ENCODE assay signal across 15 mouse cellular contexts in the genomic region with DNA sequence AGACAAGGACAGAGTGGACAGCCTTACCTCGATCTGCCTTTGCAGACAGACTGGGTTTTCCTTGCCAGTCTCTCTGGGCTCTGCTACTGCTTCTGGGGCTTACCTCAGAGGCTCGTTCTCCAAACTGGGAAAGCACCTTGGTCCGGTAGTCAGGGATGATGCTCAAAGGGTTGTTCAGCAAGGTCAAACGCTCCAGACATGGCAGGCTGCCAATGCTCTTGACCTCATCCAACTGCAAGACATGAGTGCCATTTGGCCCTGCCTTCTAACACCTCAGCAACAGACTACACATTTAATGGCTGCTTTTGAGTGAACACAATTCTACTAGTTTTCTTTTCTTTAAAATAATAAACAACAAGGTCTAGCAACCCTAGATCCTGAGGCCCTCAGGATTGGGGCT. TPM values are rescaled to one million over a fixed set of nuclear protein-coding genes. Genes with fewer than 3 reads are reported as not detected.
DNase-seq lines count a peak whose midpoint lies in the region; ATAC-seq lines count a peak whose summit lies in the region.
"Had no signal": no experiment of that assay in that cellular context is flagged by ENCODE, and none has a peak within 500 bp of the region (broad histone marks: within the 10 kb centered on the region; RNA-seq: fewer than 3 reads in every experiment).

No protein-coding gene starts in this region.

- H3K9me3 ChIP-seq in heart, embryonic 12.5 days (replicated peaks), result no peaks in the 10 kb centered on the region
- H3K9me3 ChIP-seq in heart, embryonic 11.5 days (replicated peaks; ENCODE audit: control insufficient read depth, low read length), result no peaks in the 10 kb centered on the region
- H3K9me3 ChIP-seq in midbrain, embryonic 15.5 days, result no peaks in the 10 kb centered on the region
- H3K9me3 ChIP-seq: limb, embryonic 15.5 days; megakaryocyte, embryonic 14.5 days had no signal

- H3K36me3 ChIP-seq in heart, embryonic 12.5 days, result peaks cover 99% of the 10 kb centered on the region
- peaks cover 70% of the 10 kb centered on the region for H3K36me3 ChIP-seq in heart, embryonic 11.5 days (ENCODE audit: control insufficient read depth, insufficient read depth, low read length)
- peaks cover 90% of the 10 kb centered on the region for H3K36me3 ChIP-seq in midbrain, embryonic 15.5 days (replicated peaks)

- intact Hi-C loops in heart, postnatal 14 days (cut with DNase I), result no loop called here

- peak overlapping the region; percentile 49 for H3K27ac ChIP-seq in heart, embryonic 12.5 days (ENCODE audit: poor library complexity, severe bottlenecking)
- H3K27ac ChIP-seq in heart, embryonic 11.5 days (ENCODE audit: low read depth, low read length), result no peak overlapping the region
- H3K27ac ChIP-seq in midbrain, embryonic 15.5 days, result no peak overlapping the region
- H3K27ac ChIP-seq: kidney, postnatal 0 days had no signal

- H3K9ac ChIP-seq in heart, embryonic 12.5 days, result no peak overlapping the region
- H3K9ac ChIP-seq in heart, embryonic 11.5 days (ENCODE audit: low read depth, low read length), result no peak overlapping the region
- no peak overlapping the region for H3K9ac ChIP-seq in midbrain, embryonic 15.5 days
- H3K9ac ChIP-seq: limb, embryonic 15.5 days had no signal

- no peaks in the 10 kb centered on the region for H3K27me3 ChIP-seq in heart, embryonic 12.5 days (replicated peaks)
- H3K27me3 ChIP-seq in heart, embryonic 11.5 days (ENCODE audit: control insufficient read depth, insufficient read depth, low read length), result no peaks in the 10 kb centered on the region
- H3K27me3 ChIP-seq in midbrain, embryonic 15.5 days (replicated peaks), result no peaks in the 10 kb centered on the region
- H3K27me3 ChIP-seq: limb, embryonic 15.5 days; megakaryocyte, embryonic 14.5 days had no signal

- DNase-seq in adrenal gland, postnatal 25 days, result peak; percentile 68
- peak; percentile 57 to 62 for DNase-seq in heart, postnatal 14 days
- peak; percentile 55 for DNase-seq in lung, postnatal 10 days
- DNase-seq in left cerebral cortex, adult 11 months (ENCODE audit: low spot score), result no peak
- DNase-seq: spleen, adult 18-20 months had no signal

- peaks cover 71% of the 10 kb centered on the region for H3K4me1 ChIP-seq in heart, embryonic 12.5 days (replicated peaks)
- H3K4me1 ChIP-seq in heart, embryonic 11.5 days (ENCODE audit: control insufficient read depth, insufficient read depth, low read length), result peaks cover 15% of the 10 kb centered on the region
- H3K4me1 ChIP-seq in midbrain, embryonic 15.5 days, result no peaks in the 10 kb centered on the region
- H3K4me1 ChIP-seq: limb, embryonic 15.5 days had no signal

- WGBS in heart, embryonic 12.5 days, result 55% methylated on average over 4 of the region's 4 CpGs
- 63% methylated on average over 4 of the region's 4 CpGs for WGBS in heart, embryonic 11.5 days (ENCODE audit: insufficient replicate concordance)
- 86% methylated on average over 4 of the region's 4 CpGs for WGBS in midbrain, embryonic 15.5 days

- no peak for ATAC-seq in heart, embryonic 12.5 days (ENCODE audit: insufficient number of reproducible peaks, low FRiP score)
- no peak for ATAC-seq in heart, embryonic 11.5 days (replicated peaks; ENCODE audit: insufficient number of reproducible peaks, low FRiP score, low TSS enrichment)
- no peak for ATAC-seq in midbrain, embryonic 15.5 days (replicated peaks)
- no peak for ATAC-seq in activated CD4-positive, CD25-positive, alpha-beta regulatory T cell, adult 4 months
- ATAC-seq: CD4-positive, CD25-positive, alpha-beta regulatory T cell, adult 4 months had no signal

- H3K4me3 ChIP-seq in heart, embryonic 12.5 days, result no peak overlapping the region
- H3K4me3 ChIP-seq in heart, embryonic 11.5 days (ENCODE audit: low read depth, low read length), result no peak overlapping the region
- no peak overlapping the region for H3K4me3 ChIP-seq in midbrain, embryonic 15.5 days
- H3K4me3 ChIP-seq: erythroblast, embryonic 14.5 days; limb, embryonic 15.5 days had no signal

- H3K4me2 ChIP-seq in heart, embryonic 12.5 days, result no peak overlapping the region
- H3K4me2 ChIP-seq in heart, embryonic 11.5 days, result no peak overlapping the region
- H3K4me2 ChIP-seq in midbrain, embryonic 15.5 days, result no peak overlapping the region
- H3K4me2 ChIP-seq: limb, embryonic 15.5 days had no signal

RNA-seq across cellular contexts. Expression of a gene that starts 18.2 kb away (rescaled TPM):
- 48.3 and 56.7 TPM in 2 replicates for polyA plus RNA-seq in heart, embryonic 12.5 days (2016; fragmentation: Nextera tagmentation; extraction: Ambion mirVana)
- polyA plus RNA-seq in heart, embryonic 11.5 days (2014; fragmentation: Nextera tagmentation; extraction: Ambion mirVana), result 35.9 and 40.4 TPM in 2 replicates
- 62.2 and 79.5 TPM in 2 replicates for total RNA-seq in adrenal gland, postnatal 25 days (2021)
- total RNA-seq in heart, postnatal 14 days (2021), result 10 to 100 TPM; 74.5 to 78.7 TPM
- polyA plus RNA-seq in midbrain, embryonic 15.5 days (2015; fragmentation: Nextera tagmentation; extraction: Ambion mirVana), result 22.8 TPM in 2 replicates
- polyA plus RNA-seq in activated CD4-positive, CD25-positive, alpha-beta regulatory T cell, adult 4 months (2017; shearing (Covaris generic)), result 1 to 10 TPM; 1.6 to 1.9 TPM
- total RNA-seq: common myeloid progenitor, adult 5-6 weeks had no signal

RNA-seq across cellular contexts. Expression of a gene that starts 21.5 kb away (rescaled TPM):
- 3,183 and 3,245 TPM in 2 replicates for polyA plus RNA-seq in heart, embryonic 12.5 days (2016; fragmentation: Nextera tagmentation; extraction: Ambion mirVana)
- 3,123 and 3,177 TPM in 2 replicates for polyA plus RNA-seq in heart, embryonic 11.5 days (2014; fragmentation: Nextera tagmentation; extraction: Ambion mirVana)
- 1.9 TPM in 1 of 2 replicates, not detected in the other for total RNA-seq in adrenal gland, postnatal 25 days (2021)
- total RNA-seq in heart, postnatal 14 days (2021), result 1,000 to 10,000 TPM; 4,401 to 4,949 TPM
- 2.9 and 4.6 TPM in 2 replicates for polyA plus RNA-seq in midbrain, embryonic 15.5 days (2015; fragmentation: Nextera tagmentation; extraction: Ambion mirVana)
- not detected for polyA plus RNA-seq in activated CD4-positive, CD25-positive, alpha-beta regulatory T cell, adult 4 months (2017; shearing (Covaris generic))
- total RNA-seq: common myeloid progenitor, adult 5-6 weeks had no signal
- polyA plus RNA-seq: CD4-positive, CD25-positive, alpha-beta regulatory T cell, adult 4 months had no signal

RNA-seq across cellular contexts. Expression of a gene that starts 30.1 kb away (rescaled TPM):
- 446 and 471 TPM in 2 replicates for polyA plus RNA-seq in heart, embryonic 12.5 days (2016; fragmentation: Nextera tagmentation; extraction: Ambion mirVana)
- polyA plus RNA-seq in heart, embryonic 11.5 days (2014; fragmentation: Nextera tagmentation; extraction: Ambion mirVana), result 286 and 325 TPM in 2 replicates
- 393 and 398 TPM in 2 replicates for total RNA-seq in adrenal gland, postnatal 25 days (2021)
- total RNA-seq in heart, postnatal 14 days (2021), result 100 to 1,000 TPM; 185 to 197 TPM
- polyA plus RNA-seq in midbrain, embryonic 15.5 days (2015; fragmentation: Nextera tagmentation; extraction: Ambion mirVana), result 420 and 426 TPM in 2 replicates
- 100 to 1,000 TPM; 130 to 131 TPM for polyA plus RNA-seq in activated CD4-positive, CD25-positive, alpha-beta regulatory T cell, adult 4 months (2017; shearing (Covaris generic))

RNA-seq across cellular contexts. Expression of a gene that starts 31.0 kb away (rescaled TPM):
- 0.34 and 0.50 TPM in 2 replicates for polyA plus RNA-seq in heart, embryonic 12.5 days (2016; fragmentation: Nextera tagmentation; extraction: Ambion mirVana)
- polyA plus RNA-seq in heart, embryonic 11.5 days (2014; fragmentation: Nextera tagmentation; extraction: Ambion mirVana), result 0.03 and 0.08 TPM in 2 replicates
- total RNA-seq in adrenal gland, postnatal 25 days (2021), result 6.3 and 7.5 TPM in 2 replicates
- total RNA-seq in heart, postnatal 14 days (2021), result 10 to 100 TPM; 17.4 to 22.2 TPM
- 0.65 and 0.86 TPM in 2 replicates for polyA plus RNA-seq in midbrain, embryonic 15.5 days (2015; fragmentation: Nextera tagmentation; extraction: Ambion mirVana)
- polyA plus RNA-seq in activated CD4-positive, CD25-positive, alpha-beta regulatory T cell, adult 4 months (2017; shearing (Covaris generic)), result not detected
- total RNA-seq: common myeloid progenitor, adult 5-6 weeks had no signal
- polyA plus RNA-seq: CD4-positive, CD25-positive, alpha-beta regulatory T cell, adult 4 months; erythroblast, embryonic 14.5 days had no signal

RNA-seq across cellular contexts. Expression of a gene that starts 55.8 kb away (rescaled TPM):
- polyA plus RNA-seq in heart, embryonic 12.5 days (2016; fragmentation: Nextera tagmentation; extraction: Ambion mirVana), result 343 and 346 TPM in 2 replicates
- 342 and 344 TPM in 2 replicates for polyA plus RNA-seq in heart, embryonic 11.5 days (2014; fragmentation: Nextera tagmentation; extraction: Ambion mirVana)
- 33.5 and 39.5 TPM in 2 replicates for total RNA-seq in adrenal gland, postnatal 25 days (2021)
- 10 to 100 TPM; 23.5 to 28.2 TPM for total RNA-seq in heart, postnatal 14 days (2021)
- polyA plus RNA-seq in midbrain, embryonic 15.5 days (2015; fragmentation: Nextera tagmentation; extraction: Ambion mirVana), result 247 and 295 TPM in 2 replicates
- not detected for polyA plus RNA-seq in activated CD4-positive, CD25-positive, alpha-beta regulatory T cell, adult 4 months (2017; shearing (Covaris generic))
- polyA plus RNA-seq: CD4-positive, CD25-positive, alpha-beta regulatory T cell, adult 4 months had no signal

Comparison
In these comparisons a context has a peak if more than half of its experiments do, and no peak if none do; other contexts are left out.
1. RNA of a gene that starts 21.5 kb away (polyA plus RNA-seq): 3,183 to 3,245 TPM in heart, embryonic 12.5 days and 3,123 to 3,177 TPM in heart, embryonic 11.5 days; 2.9 to 4.6 TPM in midbrain, embryonic 15.5 days and not detected in activated CD4-positive, CD25-positive, alpha-beta regulatory T cell, adult 4 months; every median in the first group is over 100 times any median in the second.